Mouse (Mus musculus): ENCODE results near the gene Wdr74.

GRCm38 (mm10) chr19:8742176-8742575, 6.5 kb downstream of the Wdr74 start:
- TF ChIP-seq CTCF (IDR thresholded peaks at IDR 0.05; ENCODE audit: low read depth, low read length) = no peak
- TF ChIP-seq GATA2 (IDR thresholded peaks at IDR 0.05; ENCODE audit: borderline replicate concordance, low read depth, low read length) = no peak
- no peak for TF ChIP-seq GATA1 (IDR thresholded peaks at IDR 0.05; ENCODE audit: borderline replicate concordance, low read length)
- TF ChIP-seq TAL1 (conservative IDR thresholded peaks at IDR 0.05; ENCODE audit: low read depth, low read length) = no peak
- no peak for TF ChIP-seq POLR2AphosphoS5 (IDR thresholded peaks at IDR 0.05; ENCODE audit: insufficient replicate concordance, low read depth, low read length)

All from G1E (cell line).